Mouse (Mus musculus): ENCODE measurements around the gene Veph1. TPM values are rescaled to one million over a fixed set of nuclear protein-coding genes. Genes with fewer than 3 reads are reported as not detected.

Veph1 gene
- total RNA-seq, 2 experiments from 2014 or later = 0.20 to 5.0 TPM

GRCm38 (mm10) chr3:66033346-66033745, 263.3 kb downstream of the Veph1 start:
- DNase-seq (ENCODE audit: low spot score in 2 of 2) = no peak

DNA sequence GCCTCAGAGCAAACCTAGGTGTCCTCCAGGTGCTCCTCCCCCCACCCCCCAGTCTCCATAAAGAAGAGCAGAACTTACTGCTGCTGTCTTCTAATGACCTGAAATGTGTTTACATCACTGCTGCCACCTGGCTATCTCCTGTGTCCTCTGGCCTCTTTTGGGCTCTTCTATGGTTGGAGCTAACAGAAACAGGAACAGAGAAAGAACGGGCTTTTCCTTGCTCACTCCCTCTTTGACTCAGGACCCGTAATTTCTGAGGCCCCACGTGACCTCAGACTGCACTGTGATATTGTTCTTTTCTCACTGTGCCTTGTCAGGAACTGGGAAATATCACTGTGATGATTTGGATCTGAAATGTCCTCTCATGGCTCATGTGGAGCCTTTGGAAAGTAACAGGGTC, 271.2 kb downstream of the Veph1 start:
- DNase-seq (ENCODE audit: low spot score in 2 of 2) = no peak

DNA sequence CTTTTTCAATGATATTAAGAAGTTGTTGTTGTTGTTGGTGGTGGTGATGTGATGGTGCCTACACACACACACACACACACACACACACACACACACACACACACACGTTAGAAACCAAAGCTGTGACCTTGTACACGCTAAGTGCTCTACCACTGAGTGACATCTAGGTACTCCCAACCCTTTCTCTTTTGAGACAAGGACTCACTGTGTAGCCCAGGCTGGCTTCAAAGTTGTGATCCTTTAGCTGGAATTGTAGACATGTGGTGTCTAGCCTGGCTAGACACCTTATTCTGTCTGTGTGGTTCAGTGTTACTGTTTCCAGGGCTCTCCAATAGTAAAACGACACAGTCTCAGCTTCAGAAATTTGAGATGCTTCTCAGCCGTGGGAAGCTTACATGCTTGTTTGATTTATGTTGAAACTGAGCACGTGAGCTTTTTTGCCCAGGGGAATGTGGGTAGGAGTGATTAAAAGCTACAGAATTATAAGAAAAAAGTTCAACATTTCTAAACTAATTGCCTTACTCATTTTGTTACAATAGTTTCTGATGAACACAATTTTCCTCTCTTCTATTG, 272.3 kb downstream of the Veph1 start:
- DNase-seq (ENCODE audit: low spot score in 2 of 2) = no peak

DNA sequence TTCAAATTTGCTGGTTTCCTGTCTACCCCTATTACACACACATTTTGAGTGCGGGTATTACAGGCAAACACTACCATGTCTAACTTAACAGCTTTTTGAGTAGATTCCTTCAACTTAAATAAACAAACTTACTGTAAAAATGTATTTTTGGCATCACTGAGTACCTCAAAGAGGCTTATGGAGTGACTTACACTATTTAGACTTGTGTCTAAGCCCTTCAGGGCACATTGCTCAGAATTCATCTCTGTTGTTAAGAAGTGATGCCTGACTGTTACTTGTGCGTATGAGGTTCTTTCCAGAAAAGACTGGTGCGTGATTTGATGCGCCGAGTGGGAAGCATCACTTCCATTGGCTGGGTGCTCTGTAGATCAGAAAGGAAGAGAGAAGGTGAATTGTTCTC, 277.5 kb downstream of the Veph1 start:
- no peak for DNase-seq (ENCODE audit: low spot score in 2 of 2)

DNA sequence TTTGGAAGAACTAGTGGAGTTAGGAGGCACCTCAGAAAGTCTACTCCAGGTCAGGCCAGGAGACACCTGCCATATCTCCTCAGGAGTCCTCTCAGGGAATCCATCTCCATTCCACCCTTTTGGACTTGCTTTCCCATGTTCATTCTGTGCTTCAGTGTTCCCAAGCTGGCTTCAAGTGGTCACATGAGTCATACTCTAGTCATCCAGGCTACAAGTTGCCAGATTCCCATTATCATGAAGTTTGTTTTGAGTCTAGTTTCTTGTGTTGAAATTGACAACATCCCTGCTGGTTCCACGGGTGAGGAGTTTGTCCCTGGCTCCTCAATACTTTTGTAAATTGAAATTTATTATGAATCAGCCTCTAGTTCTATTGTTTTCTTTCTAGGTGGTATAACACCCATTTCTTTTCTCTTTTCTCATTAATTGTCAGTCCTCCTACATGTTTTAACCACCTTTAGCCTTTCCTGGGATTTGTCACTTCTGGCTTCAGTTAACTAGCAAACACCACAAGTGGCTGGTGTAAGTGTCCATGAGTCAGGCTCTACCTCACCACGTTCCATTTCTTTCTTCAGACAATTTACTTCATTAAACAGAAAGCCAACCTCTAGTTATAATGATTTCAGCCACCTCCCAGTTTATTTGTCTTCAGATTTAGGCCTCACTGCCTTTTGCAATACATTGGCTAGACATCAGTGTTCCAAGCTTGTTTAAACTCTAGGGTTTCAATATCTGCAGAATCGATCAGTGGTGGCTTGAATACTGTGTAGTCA, 288.8 kb downstream of the Veph1 start:
- DNase-seq (ENCODE audit: low spot score in 2 of 2) = no peak

- DNase-seq (ENCODE audit: low spot score in 2 of 2) = no peak
Observed at GRCm38 (mm10) chr3:66004989-66005388, 291.6 kb downstream of the Veph1 start.

- no peak for DNase-seq (ENCODE audit: low spot score in 2 of 2)
Observed at GRCm38 (mm10) chr3:66004220-66004951, 292.3 kb downstream of the Veph1 start.

Other genes with a start within 250 kb of the Veph1 start
- gene Ptx3, start 76.9 kb downstream of the Veph1 start, total RNA-seq (2021) = 1 to 10 TPM; 1.3 to 1.6 TPM